Mouse (Mus musculus) heart, embryonic 14.5 days (tissue): ENCODE data around the gene Mta3. TPM values are rescaled to one million over a fixed set of nuclear protein-coding genes. Genes with fewer than 3 reads are reported as not detected.

ENCODE experiments used
- ATAC-seq: fragments of 200-750 bp; cut with Nextera tagmentation; 2 replicates; pipeline ENCODE4 v1.8.0; 2017; ENCODE audit warnings: low read depth, moderate TSS enrichment; ENCODE audit not compliant: insufficient number of reproducible peaks, insufficient read depth, low FRiP score
- H3K27ac ChIP-seq, 2 experiments: fragments of 200-500 bp in 1 of 2; fragments of 300-500 bp in 1 of 2; sonication (generic) in 1 of 2; replicated peaks in 1 of 2; 2 replicates each; pipeline ENCODE4 v1.5.1; 2012 to 2014; ENCODE audit warnings: low read depth in 2 of 2, low read length in 2 of 2, control low read depth in 1 of 2, mild to moderate bottlenecking in 1 of 2, mixed read lengths in 1 of 2; ENCODE audit not compliant: control insufficient read depth in 1 of 2, insufficient read depth in 1 of 2
- H3K27me3 ChIP-seq: fragments of 300-500 bp; sonication (generic); 2 replicates; pipeline ENCODE4 v1.6.1; 2014; ENCODE audit warnings: mild to moderate bottlenecking, low read length, control low read depth; ENCODE audit not compliant: control insufficient read depth, insufficient read depth
- H3K36me3 ChIP-seq: fragments of 300-500 bp; sonication (generic); 2 replicates; pipeline ENCODE4 v1.6.1; 2014; ENCODE audit warnings: mild to moderate bottlenecking, control low read depth, low read length, mixed read lengths; ENCODE audit not compliant: control insufficient read depth, insufficient read depth
- H3K4me1 ChIP-seq, 2 experiments: fragments of 200-500 bp in 1 of 2; fragments of 300-500 bp in 1 of 2; sonication (generic) in 1 of 2; 2 replicates each; pipeline ENCODE4 v1.6.1; 2012 to 2014; ENCODE audit warnings: low read length in 2 of 2, control low read depth in 1 of 2, mixed read lengths in 1 of 2; ENCODE audit not compliant: control insufficient read depth in 2 of 2, insufficient read depth in 2 of 2
- H3K4me2 ChIP-seq: fragments of 300-500 bp; sonication (generic); 2 replicates; pipeline ENCODE4 v1.6.1; 2014; ENCODE audit warnings: mild to moderate bottlenecking, low read length
- H3K4me3 ChIP-seq, 2 experiments: fragments of 200-500 bp in 1 of 2; fragments of 300-500 bp in 1 of 2; sonication (generic) in 1 of 2; 2 replicates each; pipeline ENCODE4 v1.5.1; 2012 to 2014; ENCODE audit warnings: low read length in 2 of 2, mild to moderate bottlenecking in 2 of 2, control low read depth in 1 of 2, low read depth in 1 of 2, moderate library complexity in 1 of 2; ENCODE audit not compliant: control insufficient read depth in 1 of 2, insufficient read depth in 1 of 2
- H3K9ac ChIP-seq: fragments of 300-500 bp; sonication (generic); 2 replicates; pipeline ENCODE4 v1.6.1; 2014; ENCODE audit warnings: mild to moderate bottlenecking, low read length
- H3K9me3 ChIP-seq: fragments of 300-500 bp; sonication (generic); 2 replicates; pipeline ENCODE4 v1.6.1; 2016; ENCODE audit warnings: low read length, control low read depth; ENCODE audit not compliant: control insufficient read depth
- WGBS: fragments of 180-500 bp; shearing (Covaris S2); extraction: QIAGEN DNeasy Blood & Tissue Kit; methylation state at CpG from one replicate; pipeline ENCODE4 v1.1.7; 2014; 5-methylcytosine and 5-hydroxymethylcytosine counted together
- polyA plus RNA-seq: library from polyadenylated mRNA; unstranded; fragments of >200 nt; fragmentation: Nextera tagmentation; extraction: Ambion mirVana; gene quantifications from 2 replicates; pipeline ENCODE4 v1.2.1, GENCODE M21; 2014

Mta3 gene
- polyA plus RNA-seq, 1 experiment from 2014 or later: 37.0 TPM

DNA sequence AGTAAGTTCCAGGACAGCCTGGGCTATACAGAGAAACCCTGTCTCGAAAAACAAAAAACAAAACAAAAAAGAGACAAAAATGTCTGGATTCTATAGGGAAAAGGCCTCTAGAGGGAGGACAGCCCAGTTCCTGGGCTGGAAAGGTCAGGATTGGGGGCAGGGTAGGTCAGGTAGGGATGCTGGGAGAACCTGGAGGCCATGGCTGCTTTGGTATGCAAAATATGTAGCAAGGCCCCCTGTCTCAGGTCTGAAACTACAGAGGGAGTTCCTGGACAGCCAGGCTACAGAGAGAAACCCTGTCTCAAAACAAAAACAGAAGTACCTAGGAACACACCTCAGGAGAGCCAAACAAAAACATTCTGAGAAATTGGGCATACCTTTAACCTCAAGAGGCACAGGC, 28.6 kb upstream of the Mta3 start:
- Histone ChIP-seq H3K4me2 (no peak overlapping the region), H3K4me3 (no peak overlapping the region), H3K4me1 (no peaks in the 10 kb centered on the region), H3K27ac (no peak overlapping the region), H3K9me3 (no peaks in the 10 kb centered on the region), H3K9ac (no peak overlapping the region), H3K27me3 (no peaks in the 10 kb centered on the region), H3K36me3 (no peaks in the 10 kb centered on the region)
- ATAC-seq: no peak
- 76% methylated on average over 1 of the region's 1 CpGs for WGBS

GRCm38 (mm10) chr17:83681977-83682376, 24.0 kb upstream of the Mta3 start:
- Histone ChIP-seq H3K27ac (no peak overlapping the region), H3K27me3 (no peaks in the 10 kb centered on the region), H3K4me2 (no peak overlapping the region), H3K4me3 (no peak overlapping the region), H3K36me3 (no peaks in the 10 kb centered on the region), H3K9me3 (no peaks in the 10 kb centered on the region), H3K4me1 (no peaks in the 10 kb centered on the region), H3K9ac (no peak overlapping the region)
- no peak for ATAC-seq
- WGBS: 72% methylated on average over 7 of the region's 7 CpGs

DNA sequence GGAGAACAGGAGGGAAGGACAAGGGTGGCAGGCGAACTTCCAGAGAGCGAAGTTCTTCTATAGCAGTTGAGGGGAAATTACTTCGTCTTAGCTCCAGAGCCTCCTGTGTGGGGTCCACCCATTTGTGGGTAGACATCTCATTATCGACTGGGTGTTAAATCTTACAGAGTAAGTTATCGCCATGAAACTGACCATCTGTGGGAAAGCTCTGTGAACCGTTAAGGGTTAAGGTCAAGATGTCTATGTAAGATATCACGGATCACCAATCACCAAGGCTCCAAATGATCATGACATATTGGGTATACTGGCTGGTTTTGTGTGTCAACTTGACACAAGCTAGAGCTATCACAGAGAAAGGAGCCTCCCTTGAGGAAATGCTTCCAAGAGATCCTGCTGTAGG, 21.5 kb upstream of the Mta3 start:
- Histone ChIP-seq H3K36me3 (no peaks in the 10 kb centered on the region), H3K9me3 (no peaks in the 10 kb centered on the region), H3K4me1 (no peaks in the 10 kb centered on the region), H3K4me3 (no peak overlapping the region), H3K4me2 (no peak overlapping the region), H3K9ac (no peak overlapping the region), H3K27me3 (no peaks in the 10 kb centered on the region), H3K27ac (no peak overlapping the region)
- no peak for ATAC-seq
- 85% methylated on average over 7 of the region's 7 CpGs for WGBS

- Histone ChIP-seq H3K27me3 (no peaks in the 10 kb centered on the region), H3K4me3 (no peak overlapping the region), H3K9ac (no peak overlapping the region), H3K9me3 (no peaks in the 10 kb centered on the region), H3K27ac (no peak overlapping the region), H3K4me2 (no peak overlapping the region), H3K36me3 (no peaks in the 10 kb centered on the region), H3K4me1 (peaks cover 4 to 5% of the 10 kb centered on the region in 2 experiments; a peak in 3 of 4 replicates)
- WGBS: 19% methylated on average over 2 of the region's 2 CpGs
- no peak for ATAC-seq
These were observed 15.5 kb upstream of the Mta3 start for GRCm38 (mm10) chr17:83690418-83690817.

GRCm38 (mm10) chr17:83691379-83691778, 14.6 kb upstream of the Mta3 start:
- Histone ChIP-seq H3K4me2 (no peak overlapping the region), H3K9ac (no peak overlapping the region), H3K27me3 (no peaks in the 10 kb centered on the region), H3K36me3 (no peaks in the 10 kb centered on the region), H3K4me3 (no peak overlapping the region), H3K4me1 (peaks cover 4 to 5% of the 10 kb centered on the region in 2 experiments; a peak in 3 of 4 replicates), H3K9me3 (no peaks in the 10 kb centered on the region), H3K27ac (no peak overlapping the region)
- ATAC-seq: no peak
- 43% methylated on average over 4 of the region's 4 CpGs for WGBS

- no peak overlapping the region for H3K4me3 ChIP-seq
- 81% methylated on average over 9 of the region's 9 CpGs for WGBS
- ATAC-seq: no peak
- H3K36me3 ChIP-seq: no peaks in the 10 kb centered on the region
- H3K4me2 ChIP-seq: no peak overlapping the region
- H3K9me3 ChIP-seq: no peaks in the 10 kb centered on the region
- H3K27ac ChIP-seq: no peak overlapping the region
- H3K9ac ChIP-seq: no peak overlapping the region
- H3K27me3 ChIP-seq: no peaks in the 10 kb centered on the region
- peaks cover 4 to 5% of the 10 kb centered on the region in 2 experiments; a peak in 3 of 4 replicates for H3K4me1 ChIP-seq
These were observed 12.0 kb upstream of the Mta3 start for GRCm38 (mm10) chr17:83693941-83694340.

DNA sequence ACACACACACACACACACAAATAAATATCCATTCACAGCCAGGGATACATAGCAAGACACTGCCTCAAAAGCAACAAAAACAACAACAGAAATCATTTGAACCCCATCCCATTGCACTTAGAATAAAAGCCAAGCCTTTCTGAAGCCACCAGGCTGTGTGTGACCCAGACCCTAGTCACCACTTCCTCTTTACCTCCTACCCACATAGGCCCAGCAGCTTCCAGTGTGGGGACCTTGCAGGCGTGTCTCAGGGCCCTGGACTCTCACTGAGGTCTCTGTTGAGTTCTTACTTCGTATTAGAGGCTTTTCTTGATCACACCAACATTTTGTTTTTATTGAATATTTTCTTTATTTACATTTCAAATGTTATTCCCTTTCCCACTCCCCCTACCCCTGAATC, 10.2 kb upstream of the Mta3 start:
- H3K9ac ChIP-seq: no peak overlapping the region
- no peaks in the 10 kb centered on the region for H3K36me3 ChIP-seq
- no peaks in the 10 kb centered on the region for H3K4me1 ChIP-seq
- no peak overlapping the region for H3K27ac ChIP-seq
- WGBS: 73% methylated on average over 2 of the region's 2 CpGs
- no peaks in the 10 kb centered on the region for H3K27me3 ChIP-seq
- no peak overlapping the region for H3K4me3 ChIP-seq
- no peak overlapping the region for H3K4me2 ChIP-seq
- no peak for ATAC-seq
- H3K9me3 ChIP-seq: no peaks in the 10 kb centered on the region

DNA sequence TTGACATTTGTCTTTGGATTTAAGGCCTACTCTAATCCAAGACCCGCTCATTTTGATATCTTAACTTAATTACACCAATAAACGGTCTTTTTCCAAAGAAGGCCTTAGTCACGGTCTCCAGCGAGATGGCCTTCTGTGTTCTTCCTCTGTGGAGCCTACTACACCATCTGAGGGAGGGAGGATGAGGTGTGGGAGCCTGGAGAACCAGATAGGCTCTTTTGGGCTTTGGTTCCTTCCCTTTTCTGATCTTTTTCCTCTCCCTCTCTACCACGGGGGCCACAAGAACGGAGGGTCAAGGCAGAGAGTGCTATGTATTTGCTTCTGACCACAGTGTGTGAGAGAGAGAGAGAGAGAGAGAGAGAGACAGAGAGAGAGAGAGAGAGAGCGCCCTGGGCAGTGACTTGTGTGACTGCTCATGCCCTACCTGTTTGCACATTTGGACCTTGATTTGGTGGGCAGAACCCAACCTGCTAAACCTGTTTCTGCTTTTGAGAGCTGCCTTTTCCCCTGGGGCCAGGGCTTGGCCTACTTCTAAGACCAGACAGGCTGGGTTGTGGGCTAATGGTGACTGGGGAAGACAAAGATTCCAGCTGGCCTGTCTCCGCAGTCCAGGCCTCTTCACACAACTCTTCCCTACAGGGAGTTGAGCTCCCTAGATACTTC, 6.8 kb upstream of the Mta3 start:
- H3K36me3 ChIP-seq: no peaks in the 10 kb centered on the region
- H3K9ac ChIP-seq: no peak overlapping the region
- H3K4me2 ChIP-seq: no peak overlapping the region
- no peak for ATAC-seq
- WGBS: 86% methylated on average over 8 of the region's 8 CpGs
- no peak overlapping the region for H3K27ac ChIP-seq
- no peaks in the 10 kb centered on the region for H3K4me1 ChIP-seq
- no peaks in the 10 kb centered on the region for H3K9me3 ChIP-seq
- H3K27me3 ChIP-seq: no peaks in the 10 kb centered on the region
- H3K4me3 ChIP-seq: no peak overlapping the region
